Mouse (Mus musculus) kidney, embryonic 16.5 days (tissue): Measurements from ENCODE around the gene Adam6b. TPM values are rescaled to one million over a fixed set of nuclear protein-coding genes. Genes with fewer than 3 reads are reported as not detected.
"Not testable (repeated sequence)": the region's sequence is repeated elsewhere in the genome, so short reads cannot be mapped to it uniquely, and the experiment has no call there.

Source experiments
- ATAC-seq: fragments of 200-750 bp; cut with Nextera tagmentation; 2 replicates; pipeline ENCODE4 v1.8.0; 2017; ENCODE audit warnings: moderate TSS enrichment; ENCODE audit not compliant: low FRiP score, low TSS enrichment
- H3K27ac ChIP-seq: fragments of 300-500 bp; sonication (generic); 2 replicates; pipeline ENCODE4 v1.5.1; 2014; ENCODE audit warnings: low read length
- H3K27me3 ChIP-seq: fragments of 300-500 bp; sonication (generic); 2 replicates; pipeline ENCODE4 v1.6.1; 2014; ENCODE audit warnings: low read length, control low read depth, mixed read lengths; ENCODE audit not compliant: insufficient read depth
- H3K36me3 ChIP-seq: fragments of 300-500 bp; sonication (generic); 2 replicates; pipeline ENCODE4 v1.6.1; 2014; ENCODE audit warnings: low read length, control low read depth, mixed read lengths; ENCODE audit not compliant: insufficient read depth
- H3K4me1 ChIP-seq: fragments of 300-500 bp; sonication (generic); 2 replicates; pipeline ENCODE4 v1.6.1; 2014; ENCODE audit warnings: low read length, control low read depth, mixed read lengths; ENCODE audit not compliant: insufficient read depth
- H3K4me2 ChIP-seq: fragments of 300-500 bp; sonication (generic); replicated peaks from 2 replicates; pipeline ENCODE4 v1.6.1; 2014; ENCODE audit warnings: low read depth, low read length
- H3K4me3 ChIP-seq: fragments of 300-500 bp; sonication (generic); 2 replicates; pipeline ENCODE4 v1.5.1; 2014; ENCODE audit warnings: mild to moderate bottlenecking, low read length
- H3K9ac ChIP-seq: fragments of 300-500 bp; sonication (generic); replicated peaks from 2 replicates; pipeline ENCODE4 v1.6.1; 2014; ENCODE audit warnings: low read length
- H3K9me3 ChIP-seq: fragments of 300-500 bp; sonication (generic); 2 replicates; pipeline ENCODE4 v1.6.1; 2016; ENCODE audit warnings: low read length, control low read depth
- WGBS: fragments of 180-500 bp; shearing (Covaris S2); extraction: QIAGEN DNeasy Blood & Tissue Kit; methylation state at CpG from one replicate; pipeline ENCODE4 v1.1.7; 2014; 5-methylcytosine and 5-hydroxymethylcytosine counted together
- polyA plus RNA-seq: library from polyadenylated mRNA; unstranded; fragments of >200 nt; fragmentation: Nextera tagmentation; extraction: Ambion mirVana; gene quantifications from 2 replicates; pipeline ENCODE4 v1.2.1, GENCODE M21; 2015

The Adam6b gene
- polyA plus RNA-seq: not detected in 2 replicates

GRCm38 (mm10) chr12:113489211-113489610 lies at the start of gene Adam6b:
Adam6b (plus strand) TSS chr12:113489511.
- not testable (repeated sequence) for ATAC-seq, H3K36me3 ChIP-seq
- no CpG with 5 or more reads among the region's 1 CpGs for WGBS

GRCm38 (mm10) chr12:113446061-113446460 lies 43.2 kb upstream of the Adam6b start:
- Histone ChIP-seq H3K9me3 (no peaks in the 10 kb centered on the region), H3K9ac (no peak overlapping the region), H3K36me3 (no peaks in the 10 kb centered on the region), H3K27ac (no peak overlapping the region), H3K4me2 (no peak overlapping the region), H3K4me1 (no peaks in the 10 kb centered on the region), H3K27me3 (no peaks in the 10 kb centered on the region), H3K4me3 (no peak overlapping the region)
- no peak for ATAC-seq
- 88% methylated on average over 1 of the region's 1 CpGs for WGBS

More at GRCm38 (mm10) chr12:113489211-113489610, at the start of gene Adam6b:
- H3K9ac ChIP-seq, H3K9me3 ChIP-seq, H3K27me3 ChIP-seq, H3K27ac ChIP-seq, H3K4me1 ChIP-seq, H3K4me2 ChIP-seq, H3K4me3 ChIP-seq: not testable (repeated sequence)

- WGBS: 89% methylated on average over 2 of the region's 2 CpGs
- H3K27ac ChIP-seq: no peak overlapping the region
- no peaks in the 10 kb centered on the region for H3K27me3 ChIP-seq
- H3K9me3 ChIP-seq: no peaks in the 10 kb centered on the region
- no peak for ATAC-seq
- H3K4me1 ChIP-seq: no peaks in the 10 kb centered on the region
- H3K4me2 ChIP-seq: no peak overlapping the region
- H3K4me3 ChIP-seq: no peak overlapping the region
- H3K9ac ChIP-seq: no peak overlapping the region
- H3K36me3 ChIP-seq: no peaks in the 10 kb centered on the region
Measured at GRCm38 (mm10) chr12:113476164-113476563, 13.1 kb upstream of the Adam6b start.

- no peak overlapping the region for H3K4me2 ChIP-seq
- H3K27ac ChIP-seq: no peak overlapping the region
- H3K4me1 ChIP-seq: no peaks in the 10 kb centered on the region
- no peaks in the 10 kb centered on the region for H3K9me3 ChIP-seq
- no peak overlapping the region for H3K4me3 ChIP-seq
- ATAC-seq: no peak
- 81% methylated on average over 2 of the region's 2 CpGs for WGBS
- no peaks in the 10 kb centered on the region for H3K27me3 ChIP-seq
- H3K9ac ChIP-seq: no peak overlapping the region
- no peaks in the 10 kb centered on the region for H3K36me3 ChIP-seq
Measured at GRCm38 (mm10) chr12:113482147-113482546, 7.2 kb upstream of the Adam6b start.

- 45% methylated on average over 4 of the region's 4 CpGs for WGBS
Measured at GRCm38 (mm10) chr12:113482661-113483389, 6.5 kb upstream of the Adam6b start.

GRCm38 (mm10) chr12:113483492-113484162 lies 5.7 kb upstream of the Adam6b start:
- H3K9ac ChIP-seq: no peak overlapping the region
- H3K4me3 ChIP-seq: no peak overlapping the region
- no peaks in the 10 kb centered on the region for H3K4me1 ChIP-seq
- ATAC-seq: no peak
- no peaks in the 10 kb centered on the region for H3K36me3 ChIP-seq
- no peaks in the 10 kb centered on the region for H3K27me3 ChIP-seq
- 83% methylated on average over 2 of the region's 2 CpGs for WGBS
- no peak overlapping the region for H3K27ac ChIP-seq
- H3K4me2 ChIP-seq: no peak overlapping the region
- no peaks in the 10 kb centered on the region for H3K9me3 ChIP-seq

More at GRCm38 (mm10) chr12:113482661-113483389, 6.5 kb upstream of the Adam6b start:
- Histone ChIP-seq H3K9ac (no peak overlapping the region), H3K4me3 (no peak overlapping the region), H3K9me3 (no peaks in the 10 kb centered on the region), H3K4me2 (no peak overlapping the region), H3K36me3 (no peaks in the 10 kb centered on the region), H3K27me3 (no peaks in the 10 kb centered on the region), H3K27ac (no peak overlapping the region), H3K4me1 (no peaks in the 10 kb centered on the region)
- no peak for ATAC-seq

GRCm38 (mm10) chr12:113484971-113485485 lies 4.3 kb upstream of the Adam6b start:
- Histone ChIP-seq H3K4me1 (no peaks in the 10 kb centered on the region), H3K9ac (no peak overlapping the region), H3K4me3 (no peak overlapping the region), H3K36me3 (no peaks in the 10 kb centered on the region), H3K27ac (no peak overlapping the region), H3K9me3 (no peaks in the 10 kb centered on the region), H3K4me2 (no peak overlapping the region), H3K27me3 (no peaks in the 10 kb centered on the region)
- no peak for ATAC-seq
- 24% methylated on average over 2 of the region's 2 CpGs for WGBS

- H3K4me1 ChIP-seq, H3K9ac ChIP-seq, H3K9me3 ChIP-seq, H3K36me3 ChIP-seq, ATAC-seq, H3K27me3 ChIP-seq, H3K27ac ChIP-seq, H3K4me2 ChIP-seq, H3K4me3 ChIP-seq: not testable (repeated sequence)
Measured at GRCm38 (mm10) chr12:113487693-113488092, 1.6 kb upstream of the Adam6b start.

- Histone ChIP-seq H3K9me3 (0 out of 2 replicates have a peak, but pooled peaks cover 2% of the 10 kb centered on the region), H3K4me2 (no peak overlapping the region), H3K4me3 (no peak overlapping the region), H3K27ac (no peak overlapping the region), H3K27me3 (no peaks in the 10 kb centered on the region), H3K9ac (no peak overlapping the region), H3K36me3 (no peaks in the 10 kb centered on the region), H3K4me1 (no peaks in the 10 kb centered on the region)
- WGBS: 85% methylated on average over 2 of the region's 2 CpGs
- ATAC-seq: no peak
Measured at GRCm38 (mm10) chr12:113525901-113526300, 36.6 kb downstream of the Adam6b start.
